Mouse (Mus musculus): ENCODE results near the gene Prdx5. TPM values are rescaled to one million over a fixed set of nuclear protein-coding genes. Genes with fewer than 3 reads are reported as not detected.
A peak's percentile ranks its signal among the peaks of the same experiment; 100 is the strongest.

Prdx5 gene
- polyA plus RNA-seq, 1 experiment = 56.4 TPM

- no peak for TF ChIP-seq CTCF (IDR thresholded peaks at IDR 0.05; ENCODE audit: low read depth, low read length)
- TF ChIP-seq POLR2A (IDR thresholded peaks at IDR 0.05; ENCODE audit: insufficient read depth, low read length) = no peak
- no peak for TF ChIP-seq EP300 (IDR thresholded peaks at IDR 0.05; ENCODE audit: insufficient read depth, low read depth, low read length)
- Histone ChIP-seq H3K4me3 (ENCODE audit: low read depth, low read length) (peak overlapping the region; percentile 49), H3K9ac (ENCODE audit: low read depth, poor library complexity, severe bottlenecking) (peak overlapping the region; percentile 35), H3K4me1 (ENCODE audit: control insufficient read depth, insufficient read depth, low read length) (peaks cover 2% of the 10 kb centered on the region), H3K36me3 (ENCODE audit: control insufficient read depth, insufficient read depth, low read length, poor library complexity, severe bottlenecking) (no peaks in the 10 kb centered on the region), H3K27me3 (ENCODE audit: control insufficient read depth, insufficient read depth, low read length, poor library complexity, severe bottlenecking) (no peaks in the 10 kb centered on the region), H3K9me3 (replicated peaks; ENCODE audit: control insufficient read depth, insufficient read depth, low read length, poor library complexity, severe bottlenecking) (no peaks in the 10 kb centered on the region), H3K27ac (ENCODE audit: insufficient read depth, low read length) (no peak overlapping the region)
Observed at GRCm38 (mm10) chr19:6925611-6926329, 15.9 kb upstream of the Prdx5 start.

GRCm38 (mm10) chr19:6925307-6925573 is 15.3 kb upstream of the Prdx5 start, which contains the start of gene Catsperz:
Gene Catsperz, minus strand, starts transcription at chr19:6925380.
- Histone ChIP-seq H3K27ac (ENCODE audit: insufficient read depth, low read length) (no peak within 1 kb of the TSS), H3K36me3 (ENCODE audit: control insufficient read depth, insufficient read depth, low read length, poor library complexity, severe bottlenecking) (no peaks in the 10 kb centered on the region), H3K4me3 (ENCODE audit: low read depth, low read length) (peak within 1 kb of the TSS; percentile 49), H3K27me3 (ENCODE audit: control insufficient read depth, insufficient read depth, low read length, poor library complexity, severe bottlenecking) (no peaks in the 10 kb centered on the region), H3K9ac (ENCODE audit: low read depth, poor library complexity, severe bottlenecking) (peak within 1 kb of the TSS; percentile 35), H3K4me1 (ENCODE audit: control insufficient read depth, insufficient read depth, low read length) (peaks cover 2% of the 10 kb centered on the region), H3K9me3 (replicated peaks; ENCODE audit: control insufficient read depth, insufficient read depth, low read length, poor library complexity, severe bottlenecking) (no peaks in the 10 kb centered on the region)
- TF ChIP-seq CTCF (IDR thresholded peaks at IDR 0.05; ENCODE audit: low read depth, low read length) (no peak), EP300 (IDR thresholded peaks at IDR 0.05; ENCODE audit: insufficient read depth, low read depth, low read length) (no peak), POLR2A (IDR thresholded peaks at IDR 0.05; ENCODE audit: insufficient read depth, low read length) (no peak)

- no peaks in the 10 kb centered on the region for H3K36me3 ChIP-seq (ENCODE audit: control insufficient read depth, insufficient read depth, low read length, poor library complexity, severe bottlenecking)
- no peaks in the 10 kb centered on the region for H3K27me3 ChIP-seq (ENCODE audit: control insufficient read depth, insufficient read depth, low read length, poor library complexity, severe bottlenecking)
- no peak overlapping the region for H3K27ac ChIP-seq (ENCODE audit: insufficient read depth, low read length)
- H3K9me3 ChIP-seq (replicated peaks; ENCODE audit: control insufficient read depth, insufficient read depth, low read length, poor library complexity, severe bottlenecking) = no peaks in the 10 kb centered on the region
- peak overlapping the region; percentile 25; the same call in 1 of the 2 replicates for H3K9ac ChIP-seq (ENCODE audit: low read depth, poor library complexity, severe bottlenecking)
- peaks cover 2% of the 10 kb centered on the region for H3K4me1 ChIP-seq (ENCODE audit: control insufficient read depth, insufficient read depth, low read length)
- H3K4me3 ChIP-seq (ENCODE audit: low read depth, low read length) = peak overlapping the region; percentile 39
- TF ChIP-seq CTCF (IDR thresholded peaks at IDR 0.05; ENCODE audit: low read depth, low read length) (peak; percentile 79), POLR2A (IDR thresholded peaks at IDR 0.05; ENCODE audit: insufficient read depth, low read length) (no peak)
Observed at GRCm38 (mm10) chr19:6924461-6925306, 14.8 kb upstream of the Prdx5 start.

- H3K9ac ChIP-seq (ENCODE audit: low read depth, poor library complexity, severe bottlenecking) = no peak overlapping the region
- H3K27me3 ChIP-seq (ENCODE audit: control insufficient read depth, insufficient read depth, low read length, poor library complexity, severe bottlenecking) = no peaks in the 10 kb centered on the region
- H3K27ac ChIP-seq (ENCODE audit: insufficient read depth, low read length) = no peak overlapping the region
- no peak for TF ChIP-seq POLR2A (IDR thresholded peaks at IDR 0.05; ENCODE audit: insufficient read depth, low read length)
- TF ChIP-seq EP300 (IDR thresholded peaks at IDR 0.05; ENCODE audit: insufficient read depth, low read depth, low read length) = no peak
- no peaks in the 10 kb centered on the region for H3K36me3 ChIP-seq (ENCODE audit: control insufficient read depth, insufficient read depth, low read length, poor library complexity, severe bottlenecking)
- H3K4me1 ChIP-seq (ENCODE audit: control insufficient read depth, insufficient read depth, low read length) = peaks cover 2% of the 10 kb centered on the region
- no peaks in the 10 kb centered on the region for H3K9me3 ChIP-seq (replicated peaks; ENCODE audit: control insufficient read depth, insufficient read depth, low read length, poor library complexity, severe bottlenecking)
- H3K4me3 ChIP-seq (ENCODE audit: low read depth, low read length) = no peak overlapping the region
Observed at GRCm38 (mm10) chr19:6922901-6923735, 13.2 kb upstream of the Prdx5 start.

- no peak for TF ChIP-seq POLR2A (IDR thresholded peaks at IDR 0.05; ENCODE audit: insufficient read depth, low read length)
- peak; percentile 31; the same call in 1 of the 2 replicates for TF ChIP-seq EP300 (IDR thresholded peaks at IDR 0.05; ENCODE audit: insufficient read depth, low read depth, low read length)
- no peaks in the 10 kb centered on the region for H3K9me3 ChIP-seq (replicated peaks; ENCODE audit: control insufficient read depth, insufficient read depth, low read length, poor library complexity, severe bottlenecking)
- peak within 1 kb of the TSS; percentile 83 for H3K4me3 ChIP-seq (ENCODE audit: low read depth, low read length)
- H3K4me1 ChIP-seq (ENCODE audit: control insufficient read depth, insufficient read depth, low read length) = peaks cover 2% of the 10 kb centered on the region
- peak within 1 kb of the TSS; percentile 12; the same call in 1 of the 2 replicates for H3K27ac ChIP-seq (ENCODE audit: insufficient read depth, low read length)
- no peaks in the 10 kb centered on the region for H3K27me3 ChIP-seq (ENCODE audit: control insufficient read depth, insufficient read depth, low read length, poor library complexity, severe bottlenecking)
- no peaks in the 10 kb centered on the region for H3K36me3 ChIP-seq (ENCODE audit: control insufficient read depth, insufficient read depth, low read length, poor library complexity, severe bottlenecking)
- H3K9ac ChIP-seq (ENCODE audit: low read depth, poor library complexity, severe bottlenecking) = peak within 1 kb of the TSS; percentile 80
Observed at GRCm38 (mm10) chr19:6921647-6922567, 12.0 kb upstream of the Prdx5 start, which contains the start of gene Esrra. Gene Esrra, minus strand, starts transcription at chr19:6921813.

Data from ES-Bruce4 (cell line).